Mouse (Mus musculus) urinary bladder, postnatal 36 days (tissue): ENCODE results near the gene Angptl7.

Source experiments
- DNase-seq, 2 experiments: peaks; one replicate each; pipeline ENCODE4 v3.0.0; 2022; ENCODE audit warnings: low spot score in 2 of 2, mixed read lengths in 1 of 2

Gene Angptl7

DNA sequence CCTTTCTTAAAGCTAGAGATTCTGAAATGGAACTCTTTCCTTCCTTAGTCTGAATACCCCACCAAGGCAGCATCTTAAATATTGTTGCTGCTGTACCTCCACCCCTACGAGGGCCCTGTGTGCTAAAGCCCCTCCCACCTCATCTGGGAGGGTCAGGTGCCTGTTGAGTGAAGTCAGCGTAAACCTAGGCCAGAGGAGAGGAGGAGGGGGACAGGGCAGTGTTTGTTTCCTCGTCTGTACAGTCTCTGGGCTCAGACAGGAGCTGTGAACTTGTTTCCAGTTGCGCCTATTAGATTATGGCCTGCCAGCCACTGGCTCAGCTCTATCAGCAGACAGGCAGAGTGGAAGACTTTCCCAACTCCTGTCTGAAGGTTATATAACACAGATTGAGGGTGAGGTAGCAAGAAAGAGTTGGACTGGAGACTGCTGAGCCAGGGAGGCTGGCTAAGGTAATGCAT is at the start of gene Angptl7:
TSS of gene Angptl7 (minus strand) at position 51 of the 458 bp plus-strand sequence.
- DNase-seq = no peak

DNA sequence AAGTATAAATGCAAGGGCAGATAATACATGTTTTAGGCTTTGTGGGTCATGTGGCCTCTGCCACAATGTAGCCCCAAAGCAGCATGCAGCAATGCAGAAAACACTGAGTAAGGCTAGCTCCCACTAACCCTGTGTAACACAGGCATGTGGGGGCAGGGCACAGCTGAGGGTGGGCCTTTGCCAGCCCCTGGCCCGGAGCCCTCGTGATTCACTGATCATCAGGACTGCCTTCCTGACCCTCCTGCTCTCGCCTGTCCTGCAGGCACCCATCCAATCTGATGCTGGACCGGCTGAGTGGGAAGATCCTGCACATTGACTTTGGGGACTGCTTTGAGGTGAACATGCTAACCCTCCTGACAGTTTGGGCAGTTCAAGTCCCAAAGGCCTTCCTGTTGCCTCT is 48.8 kb upstream of the Angptl7 start:
- no peak for DNase-seq

DNA sequence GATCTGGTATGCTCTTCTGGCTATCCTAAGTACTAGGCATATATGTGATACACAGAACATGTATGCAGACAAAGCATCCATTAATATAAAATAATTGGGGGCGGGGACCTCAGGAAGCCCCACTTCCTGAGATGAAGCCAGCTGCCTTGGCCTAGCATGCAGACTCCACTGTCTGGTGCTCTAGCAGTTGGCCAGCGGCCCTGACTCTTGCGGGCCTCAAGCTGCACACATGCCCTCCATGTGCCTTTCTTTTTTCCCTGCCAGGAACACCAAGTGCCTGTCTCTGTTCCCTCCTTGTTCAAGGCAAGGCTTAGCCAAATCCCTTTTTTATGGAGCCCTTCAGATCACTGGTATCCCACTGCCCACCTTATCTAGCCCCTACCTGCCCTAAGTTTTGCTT is 35.6 kb upstream of the Angptl7 start:
- DNase-seq = no peak

DNA sequence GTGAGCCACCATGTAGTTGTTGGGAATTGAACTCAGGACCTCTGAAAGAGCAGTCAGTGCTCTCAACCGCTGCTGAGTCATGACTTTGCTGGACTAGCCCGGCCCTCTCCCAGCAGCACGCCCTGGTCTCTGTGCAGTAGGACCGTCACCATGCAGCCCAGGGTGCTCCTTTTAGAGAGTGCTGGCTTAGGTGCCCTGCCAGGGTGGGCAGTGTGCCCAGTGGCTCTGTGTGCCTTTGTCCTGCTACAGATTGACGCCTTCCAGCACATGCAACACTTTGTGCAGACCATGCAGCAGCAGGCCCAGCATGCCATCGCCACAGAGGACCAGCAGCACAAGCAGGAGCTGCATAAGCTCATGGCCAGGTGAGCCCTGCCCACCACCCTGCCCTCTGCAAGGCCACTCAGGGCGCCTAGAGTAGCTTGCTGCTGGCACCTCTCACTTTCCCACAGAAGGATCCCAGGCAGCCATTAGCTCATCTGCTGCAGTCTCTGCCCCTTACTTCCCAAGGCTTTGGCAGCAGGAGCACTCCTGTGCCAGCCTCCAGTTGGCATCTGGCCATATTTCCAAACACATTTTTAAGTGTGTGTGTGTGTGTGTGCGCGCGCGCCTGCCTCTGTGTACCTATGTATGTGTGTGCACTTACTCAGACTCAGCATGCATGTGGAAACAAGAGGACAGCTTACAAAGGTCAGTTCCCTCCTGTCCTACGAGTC is 33.5 kb upstream of the Angptl7 start:
- peak in 1 of 2 experiments; percentile 50 for DNase-seq

DNA sequence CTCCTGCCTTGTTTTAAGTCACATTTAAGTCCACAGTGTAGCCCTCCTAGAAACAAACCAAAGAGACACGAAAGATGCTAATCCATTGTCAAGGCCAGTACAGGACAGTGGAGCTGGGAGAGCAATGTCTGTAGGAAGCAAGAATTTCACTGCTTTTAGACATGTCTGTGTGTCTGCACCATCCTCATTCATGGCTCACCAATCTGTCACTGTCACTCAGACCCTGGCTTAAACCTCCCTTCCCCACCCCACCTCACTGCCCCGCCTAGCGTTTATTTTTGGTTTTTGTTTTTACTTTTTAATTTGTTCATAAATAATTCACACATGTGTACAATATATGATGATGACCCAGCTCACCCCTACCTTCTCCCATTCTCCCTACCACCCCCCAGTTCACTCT is 32.3 kb upstream of the Angptl7 start:
- DNase-seq = no peak

DNA sequence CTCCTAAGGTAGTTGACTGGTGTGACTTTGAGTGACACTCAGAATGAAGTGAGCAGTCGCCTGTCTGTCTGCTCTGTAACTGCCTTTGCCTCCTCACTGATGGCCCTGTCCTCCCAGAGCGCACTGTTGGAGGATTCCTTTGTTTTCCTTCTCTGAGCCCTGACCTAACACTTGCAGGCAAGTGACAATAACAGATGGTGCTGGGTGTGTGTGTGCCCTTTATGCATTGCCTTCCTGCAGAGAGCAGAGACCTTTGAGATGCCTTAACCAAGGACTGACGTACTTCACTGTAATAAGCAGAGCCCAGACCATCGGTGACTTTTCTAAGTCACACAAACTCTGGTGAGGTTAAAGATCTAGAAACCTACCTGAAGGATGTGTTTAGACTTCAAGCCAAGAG is 31.1 kb upstream of the Angptl7 start:
- no peak for DNase-seq

DNA sequence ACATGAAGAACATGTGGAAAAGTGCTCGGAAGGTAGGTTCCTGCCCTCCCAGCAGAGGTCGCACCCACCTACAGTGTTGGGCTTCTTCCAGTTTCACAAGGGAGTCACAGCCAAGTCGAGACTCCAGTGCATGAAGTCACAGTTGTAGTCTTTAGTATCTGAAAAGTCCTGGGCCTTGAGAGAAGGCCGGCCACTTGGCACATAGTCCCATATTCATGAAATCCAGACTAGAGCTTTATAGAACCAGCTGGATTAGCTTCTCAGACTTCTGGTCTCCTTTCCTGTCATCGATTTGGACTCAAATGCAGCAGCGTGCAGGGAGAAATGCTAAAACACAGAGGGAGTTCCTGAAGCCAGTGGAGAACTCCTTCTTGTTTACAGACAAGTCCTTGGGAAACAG is 30.5 kb upstream of the Angptl7 start:
- DNase-seq = no peak

DNA sequence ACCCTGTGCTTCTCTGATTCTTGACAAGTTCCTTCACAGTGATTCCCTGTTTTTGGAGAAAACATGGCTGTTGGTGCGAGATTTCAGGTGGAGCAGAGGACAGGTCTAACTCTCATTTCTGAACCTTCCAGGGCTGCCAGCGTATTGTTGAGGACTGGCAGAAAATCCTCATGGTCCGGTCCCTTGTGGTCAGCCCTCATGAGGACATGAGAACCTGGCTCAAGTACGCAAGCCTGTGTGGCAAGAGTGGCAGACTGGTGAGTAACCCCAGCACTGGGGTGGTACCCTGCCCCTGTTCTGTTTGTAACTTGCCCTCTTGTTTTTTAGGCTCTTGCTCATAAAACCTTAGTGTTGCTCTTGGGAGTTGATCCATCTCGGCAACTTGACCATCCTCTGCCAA is 30.1 kb upstream of the Angptl7 start:
- no peak for DNase-seq

DNA sequence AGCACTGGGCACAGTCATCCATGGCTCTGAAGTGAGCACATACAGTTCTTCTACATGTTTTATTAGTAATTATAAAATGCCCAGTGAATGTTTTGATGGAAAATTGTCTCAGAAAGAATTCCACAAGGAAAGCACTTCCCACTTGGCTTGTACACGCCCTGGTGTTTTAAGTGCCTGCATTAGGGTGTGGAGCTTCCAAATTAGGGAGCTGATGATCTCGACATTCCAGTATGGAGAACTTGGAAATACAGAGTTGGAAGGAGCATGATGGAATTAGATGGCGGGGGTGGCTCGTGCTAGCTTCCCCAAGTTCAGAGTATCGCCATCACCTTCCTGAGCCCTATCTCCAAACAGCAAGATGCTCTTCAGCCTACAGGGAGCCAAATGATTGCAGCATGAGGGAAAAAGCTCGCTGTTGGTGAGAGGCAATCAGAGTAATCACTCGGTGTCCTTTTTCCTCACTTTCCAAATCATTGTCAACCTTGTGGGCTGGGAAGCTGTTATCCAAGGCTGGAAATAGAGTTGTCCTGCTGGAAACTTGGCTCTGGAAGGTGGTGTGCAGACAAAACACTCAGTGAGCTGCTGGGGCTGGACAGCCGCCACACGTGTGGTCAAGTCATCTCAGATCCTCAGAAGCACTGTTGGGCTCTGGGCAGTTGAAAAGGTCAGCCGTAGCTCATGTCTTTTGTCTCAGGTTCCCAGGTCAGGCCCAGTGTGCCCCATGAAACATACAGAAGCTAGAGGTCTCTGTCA is 27.1 kb upstream of the Angptl7 start:
- DNase-seq = no peak

DNA sequence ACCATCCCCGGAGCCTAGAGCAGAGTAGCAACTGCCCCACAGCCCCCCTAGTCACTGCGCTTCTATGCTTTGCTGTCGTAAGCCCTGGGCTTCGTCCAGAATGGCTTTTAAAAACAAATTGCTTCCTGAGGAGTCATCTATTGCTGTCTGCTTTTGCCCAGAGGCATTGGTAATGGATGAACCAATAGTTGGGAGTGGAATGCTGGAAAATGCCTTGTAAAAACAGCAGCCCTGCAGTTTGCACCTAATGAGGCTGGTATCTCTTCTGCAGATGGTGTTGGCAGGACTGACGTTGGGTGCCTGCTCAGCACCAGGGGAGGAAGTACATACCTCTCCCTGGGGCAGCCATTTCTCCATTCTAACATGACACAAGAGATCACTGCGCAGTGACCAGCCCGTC is 23.3 kb upstream of the Angptl7 start:
- no peak for DNase-seq

DNA sequence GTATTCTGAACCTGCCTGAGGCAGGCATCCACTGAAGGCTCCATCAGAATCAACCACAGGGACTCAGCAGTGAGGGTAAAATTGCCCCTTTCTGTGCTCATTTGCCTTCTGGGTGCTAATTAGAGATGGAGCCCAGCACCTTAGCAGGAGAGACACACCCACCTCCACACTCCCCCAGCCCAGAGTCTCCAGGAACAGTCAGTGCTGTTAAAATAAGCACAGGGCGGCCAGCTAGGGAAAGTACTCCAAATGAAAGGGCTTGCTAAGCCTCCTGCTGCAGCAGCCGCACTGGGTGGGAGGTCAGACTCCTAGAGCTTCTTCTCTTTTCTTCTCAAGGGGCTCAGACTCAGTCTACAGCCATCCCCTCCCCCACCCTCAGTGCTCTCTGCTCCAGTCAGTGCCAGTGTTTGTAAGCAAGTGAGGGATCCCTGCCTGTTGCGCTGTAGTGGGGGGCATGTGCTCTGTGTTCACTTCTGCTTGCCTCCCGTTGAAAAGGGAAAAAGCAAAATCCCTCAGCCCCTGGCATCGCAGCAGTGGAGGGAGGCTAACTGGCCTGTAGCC is 18.1 kb upstream of the Angptl7 start:
- no peak for DNase-seq

DNA sequence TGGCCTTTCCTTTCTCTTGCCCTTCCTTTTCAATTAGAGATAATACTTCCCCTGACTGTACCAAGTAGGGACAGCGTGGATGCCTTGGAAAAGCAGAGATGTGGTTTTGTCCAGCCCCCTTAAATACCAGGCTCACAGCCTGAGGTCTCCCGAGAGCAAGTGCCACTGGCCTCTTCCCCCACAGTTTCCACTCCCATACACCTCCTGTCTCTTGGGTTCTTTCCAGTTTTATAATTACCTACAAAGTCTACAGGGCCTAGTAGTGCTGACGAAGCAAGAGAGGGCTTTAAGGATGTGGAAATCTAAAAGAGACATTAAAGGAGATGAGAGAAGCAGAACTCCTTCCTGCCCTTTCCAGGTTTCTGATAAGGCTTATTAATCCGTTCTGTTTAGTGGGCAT is 17.5 kb upstream of the Angptl7 start:
- DNase-seq = no peak

DNA sequence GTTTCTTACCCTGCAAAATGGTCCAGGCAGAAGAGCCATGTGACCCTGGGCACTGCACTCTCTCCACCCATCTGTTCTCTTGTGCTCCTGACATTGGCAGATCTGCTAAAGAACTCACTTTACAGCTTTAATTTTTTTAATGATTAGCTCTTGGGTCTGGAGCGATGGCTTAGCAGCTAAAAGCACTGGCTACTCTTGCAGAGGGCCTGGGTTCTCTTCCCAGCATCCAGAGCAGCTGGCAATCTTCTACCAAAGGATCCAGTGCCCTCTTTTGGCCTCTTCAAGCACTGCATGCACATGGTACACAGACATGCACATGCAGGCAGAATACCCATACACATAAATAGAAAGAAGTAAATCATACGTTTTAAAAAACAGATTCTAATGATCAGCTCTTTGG is 15.1 kb upstream of the Angptl7 start:
- DNase-seq = no peak

DNA sequence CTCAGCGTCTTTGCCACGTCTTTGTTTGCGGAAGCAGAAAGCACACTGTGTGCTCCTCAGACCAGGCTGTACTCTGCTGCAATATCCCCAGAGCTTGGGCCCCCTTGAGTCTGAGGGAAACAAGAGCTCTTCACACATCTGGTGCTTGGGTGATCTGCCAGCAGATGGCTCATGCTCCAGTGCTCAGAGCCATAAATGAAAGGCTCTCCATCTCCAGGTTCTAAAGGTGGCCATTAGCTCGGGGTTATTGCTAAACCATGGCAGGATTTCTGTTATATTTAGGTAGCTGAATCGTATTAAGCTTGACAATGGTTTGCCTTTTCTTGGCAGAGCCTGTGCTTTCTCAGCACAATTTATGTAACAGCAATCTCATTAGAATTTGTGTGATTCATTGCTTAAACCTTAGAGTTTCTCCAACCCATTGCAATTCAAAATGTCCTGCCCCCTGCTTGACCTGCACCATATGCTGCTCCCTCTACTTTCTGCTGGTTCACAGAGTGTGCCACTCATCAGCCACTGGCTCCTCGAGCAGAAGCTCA is 12.8 kb upstream of the Angptl7 start:
- no peak for DNase-seq

DNA sequence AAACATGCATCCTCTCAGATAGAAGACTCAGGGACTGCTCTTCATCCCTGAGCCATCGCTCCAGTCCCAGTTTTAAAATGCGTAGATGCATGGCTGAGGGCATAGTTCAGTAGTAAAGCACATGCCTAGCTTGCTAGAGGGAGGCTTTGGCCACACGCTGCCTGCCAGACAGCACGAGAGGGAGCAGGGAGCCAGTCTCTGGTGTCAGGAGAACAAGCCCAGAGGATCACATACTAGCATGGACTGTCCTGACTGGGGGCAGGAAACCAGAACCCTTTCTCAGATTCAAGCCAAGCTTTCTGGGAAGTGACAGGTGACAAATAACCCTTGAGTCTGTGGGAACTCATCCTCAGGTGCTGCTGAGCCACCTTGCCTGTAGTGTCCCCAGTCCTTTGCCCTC is 11.1 kb upstream of the Angptl7 start:
- DNase-seq = no peak

DNA sequence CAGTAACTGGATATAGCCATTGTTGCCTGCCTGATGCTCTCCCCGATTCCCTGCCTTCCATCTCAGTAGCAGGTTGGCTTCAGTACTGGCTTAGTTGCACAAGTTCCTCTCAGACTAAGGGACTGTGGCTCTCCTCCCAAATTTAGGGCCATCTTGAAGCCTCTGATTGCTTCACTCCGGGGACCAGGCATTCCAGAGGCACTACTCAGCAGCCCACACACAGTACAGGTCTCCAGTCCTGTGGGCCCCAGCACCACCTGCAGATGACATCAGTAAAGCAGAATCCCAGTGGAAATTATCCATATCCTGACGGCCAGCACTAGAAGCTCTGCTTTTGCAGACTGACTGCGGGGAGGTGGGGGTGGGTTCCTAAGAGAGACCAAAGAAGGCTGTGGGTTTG is 10.4 kb upstream of the Angptl7 start:
- DNase-seq = no peak

DNA sequence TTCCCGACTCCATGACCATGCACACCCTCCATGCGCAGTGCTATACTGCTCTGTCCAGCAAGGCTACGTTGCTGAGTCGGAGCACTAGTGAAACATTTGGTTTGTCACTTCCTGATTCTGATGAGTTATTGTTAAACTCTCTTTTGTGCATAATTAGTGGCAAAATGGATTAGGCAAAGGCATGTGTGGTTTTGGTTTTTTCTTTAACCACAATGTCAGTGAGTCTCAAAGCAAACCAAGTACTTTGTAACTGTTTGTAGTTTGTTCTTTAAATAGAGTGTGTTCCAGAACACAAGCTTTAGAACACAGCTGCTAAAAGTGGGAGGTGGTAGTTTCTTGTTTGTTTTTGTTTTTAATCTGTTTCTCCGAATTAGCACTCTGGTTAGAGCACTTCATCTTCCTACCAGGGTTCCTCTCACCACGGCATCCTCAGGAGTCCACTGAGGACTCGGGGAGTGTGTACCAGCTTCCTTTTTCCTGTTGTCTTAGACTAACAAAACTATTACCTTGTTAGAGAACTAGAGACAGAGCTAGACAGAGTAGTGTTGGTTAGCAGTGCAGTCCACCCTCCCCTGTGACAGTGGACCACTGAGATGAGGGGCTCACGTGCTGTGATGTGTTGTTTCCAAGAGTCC is 9.3 kb upstream of the Angptl7 start:
- DNase-seq = no peak

DNA sequence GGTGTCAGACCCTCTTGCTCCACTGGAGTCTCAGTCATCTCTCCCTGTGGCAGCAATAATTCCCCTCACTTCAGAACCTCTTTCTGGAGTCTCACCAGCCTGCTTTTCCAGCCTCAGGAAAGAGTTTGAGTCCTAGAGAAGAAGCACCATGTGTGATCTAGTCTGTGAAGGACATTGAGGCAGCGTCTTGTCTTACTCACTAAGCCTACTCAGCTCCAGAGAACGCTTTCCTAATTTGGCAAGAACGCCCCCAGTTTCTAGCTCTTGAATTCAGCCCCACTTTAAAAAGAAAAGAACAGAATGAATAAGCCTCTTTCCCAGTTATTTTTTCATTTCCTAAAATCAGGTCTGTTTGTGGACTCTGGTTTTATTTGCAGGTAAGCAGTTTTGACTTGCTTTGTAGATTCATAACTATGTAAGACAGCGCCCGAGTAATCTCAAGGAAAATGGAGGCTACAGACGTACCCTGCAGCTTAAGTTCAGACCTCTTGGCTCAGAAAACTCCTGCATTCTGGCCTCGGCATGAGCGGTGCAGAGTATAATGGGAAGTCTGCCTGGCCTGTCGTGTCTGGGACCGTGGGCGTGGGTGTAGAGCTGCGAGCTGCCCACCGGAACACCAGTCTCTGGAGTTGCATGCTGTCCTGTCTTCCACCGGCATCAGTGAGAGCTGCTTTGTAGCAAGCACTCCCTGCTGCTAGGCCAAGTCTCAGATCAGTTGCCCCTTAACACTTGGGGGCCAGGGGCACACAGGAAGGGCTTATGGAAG is 8.0 kb upstream of the Angptl7 start:
- no peak for DNase-seq

DNA sequence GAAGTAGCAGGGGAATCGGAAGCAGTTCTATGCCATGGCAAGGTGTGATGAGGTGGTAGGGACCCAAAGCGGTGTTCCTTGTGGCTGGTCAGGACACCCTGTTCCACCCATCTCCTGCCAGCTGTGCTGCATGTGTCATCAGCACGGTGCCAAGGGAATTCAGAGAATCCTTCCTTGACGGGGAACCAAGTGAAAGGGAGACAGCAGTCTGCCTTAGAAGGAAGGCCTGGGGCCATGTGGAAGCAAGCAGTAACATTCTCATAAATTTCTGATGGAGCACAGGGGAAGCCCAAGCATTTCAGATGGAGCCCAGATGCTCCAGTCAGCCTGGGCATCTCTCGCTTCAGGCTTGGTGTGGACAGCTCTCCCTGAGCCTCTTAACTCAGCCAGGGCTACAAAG is 7.3 kb upstream of the Angptl7 start:
- DNase-seq = no peak

DNA sequence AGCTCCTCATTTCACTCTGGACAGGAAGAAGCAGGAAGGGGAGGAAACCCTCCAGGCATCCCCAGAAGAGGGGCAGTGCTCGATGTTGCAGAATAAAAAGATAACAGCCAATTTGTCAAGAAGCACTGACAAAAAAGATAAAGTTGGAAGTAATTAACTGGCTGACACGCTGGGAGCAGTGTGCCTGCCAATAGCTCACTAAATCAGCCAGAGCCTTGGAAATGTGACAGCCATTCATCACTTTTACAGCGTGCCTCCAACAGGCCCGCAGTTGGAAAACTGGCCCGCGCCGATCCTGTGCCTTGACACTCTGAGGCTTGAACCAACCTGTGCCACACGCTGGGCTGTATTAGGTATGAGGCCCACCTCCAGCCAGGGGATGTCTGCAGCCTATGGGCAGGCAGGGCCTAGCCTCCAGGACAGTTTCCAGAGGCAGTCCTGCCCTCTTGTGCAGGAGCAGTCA is 4.3 kb upstream of the Angptl7 start:
- DNase-seq = peak in 1 of 2 experiments; percentile 45
